Mouse (Mus musculus) gastrocnemius, postnatal 4 days (tissue): Measurements from ENCODE around the gene Pold4. TPM values are rescaled to one million over a fixed set of nuclear protein-coding genes. Genes with fewer than 3 reads are reported as not detected.

Experiments used
- DNase-seq, 2 experiments: peaks; one replicate each; pipeline ENCODE4 v3.0.0; 2021 to 2022; ENCODE audit warnings: low spot score in 2 of 2, mixed read lengths in 2 of 2
- long read RNA-seq, 2 experiments: library from polyadenylated mRNA; stranded (forward); transcript quantifications; one replicate each; pipeline ENCODE4 v2.0.0; 2021
- total RNA-seq, 2 experiments: library from RNA; stranded (reverse); gene quantifications; 2 replicates each; pipeline ENCODE4 v1.2.3; 2021

Pold4 gene
- total RNA-seq: 10 to 100 TPM; 31.4 to 34.3 TPM
- long read RNA-seq, experiment 1, transcript Pold4-201 (4 exons, 913 nt): major isoform, 7 of 9 reads
- long read RNA-seq, experiment 1, partial matches to known transcripts: 0 of 9 reads
- long read RNA-seq, experiment 1, other reads (novel, unspliced or antisense): 0 of 9 reads
- long read RNA-seq, experiment 2, transcript Pold4-201 (4 exons, 913 nt): major isoform, 6 of 11 reads
- long read RNA-seq, experiment 2, partial matches to known transcripts: 0 of 11 reads
- long read RNA-seq, experiment 2, other reads (novel, unspliced or antisense): 1 of 11 reads

DNA sequence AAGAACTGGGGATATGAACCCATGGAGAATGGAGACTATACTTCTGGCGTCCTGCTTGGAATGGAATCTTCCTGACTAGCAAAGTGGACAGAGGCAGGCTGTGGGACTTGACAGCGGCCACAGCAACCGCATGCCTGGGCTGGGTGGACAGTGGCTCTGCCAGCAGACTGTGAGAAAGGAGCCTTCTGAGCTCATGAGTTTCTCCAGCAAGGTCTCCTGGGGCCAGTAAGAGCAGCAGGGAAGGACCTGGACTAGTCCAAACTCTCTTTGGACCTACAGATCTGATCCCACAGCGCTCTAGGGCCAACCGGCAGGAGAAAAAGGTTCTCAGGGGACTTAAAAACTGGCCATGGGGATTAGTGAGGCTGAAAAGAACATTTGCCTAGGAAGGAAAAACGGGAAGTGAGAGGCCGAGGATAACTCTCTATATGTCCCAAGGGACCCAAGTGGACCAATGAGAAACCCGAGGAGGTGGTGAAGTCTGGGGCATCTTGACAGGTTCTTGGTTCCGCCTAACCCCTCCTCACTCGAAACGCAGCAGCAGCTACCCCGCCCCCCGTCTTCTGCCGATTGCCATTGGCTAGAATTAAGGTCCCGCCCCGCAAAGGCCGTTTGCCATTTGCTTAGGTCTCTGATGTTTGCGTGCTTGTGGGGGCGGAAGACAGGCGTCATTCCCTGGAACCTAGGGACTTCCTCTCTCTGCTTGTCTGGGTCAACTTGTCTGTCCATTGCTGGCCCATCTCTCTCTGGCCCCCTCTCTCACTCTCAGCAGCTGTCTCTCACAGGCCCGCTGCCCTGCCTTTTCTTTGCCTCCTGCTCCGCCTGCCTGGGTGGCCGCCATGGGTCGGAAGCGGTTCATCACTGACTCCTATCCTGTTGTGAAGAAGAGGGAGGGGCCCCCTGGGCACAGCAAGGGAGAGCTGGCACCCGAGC is at the start of gene Pold4:
Gene Pold4, plus strand, starts transcription at position 647 of the 933 bp plus-strand sequence.
- DNase-seq: peak; percentile 95 to 97

DNA sequence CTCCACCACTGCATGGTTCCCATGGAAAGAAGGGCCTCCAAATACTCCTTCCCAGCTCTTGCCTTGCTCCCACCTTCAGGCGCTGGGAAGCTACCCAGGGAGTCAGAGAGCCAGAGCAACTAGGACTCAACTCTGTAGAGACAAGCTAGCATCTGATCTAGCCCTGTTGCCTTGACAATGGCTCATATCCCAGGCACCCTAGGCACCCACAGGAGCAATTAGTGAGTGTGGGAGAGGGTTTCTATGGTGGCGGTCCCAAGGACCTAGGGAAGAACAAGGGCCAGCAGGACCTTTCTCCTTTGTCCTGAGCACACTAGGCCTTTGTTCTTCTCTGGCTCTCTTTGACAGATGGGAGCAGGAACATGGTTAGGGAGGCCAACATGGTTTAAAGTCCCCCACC is 48.0 kb upstream of the Pold4 start:
- no peak for DNase-seq

GRCm38 (mm10) chr19:4184976-4185975 is 46.4 kb upstream of the Pold4 start:
- DNase-seq: no peak

- DNase-seq: no peak
Observed at GRCm38 (mm10) chr19:4187303-4187702, 44.4 kb upstream of the Pold4 start.

DNA sequence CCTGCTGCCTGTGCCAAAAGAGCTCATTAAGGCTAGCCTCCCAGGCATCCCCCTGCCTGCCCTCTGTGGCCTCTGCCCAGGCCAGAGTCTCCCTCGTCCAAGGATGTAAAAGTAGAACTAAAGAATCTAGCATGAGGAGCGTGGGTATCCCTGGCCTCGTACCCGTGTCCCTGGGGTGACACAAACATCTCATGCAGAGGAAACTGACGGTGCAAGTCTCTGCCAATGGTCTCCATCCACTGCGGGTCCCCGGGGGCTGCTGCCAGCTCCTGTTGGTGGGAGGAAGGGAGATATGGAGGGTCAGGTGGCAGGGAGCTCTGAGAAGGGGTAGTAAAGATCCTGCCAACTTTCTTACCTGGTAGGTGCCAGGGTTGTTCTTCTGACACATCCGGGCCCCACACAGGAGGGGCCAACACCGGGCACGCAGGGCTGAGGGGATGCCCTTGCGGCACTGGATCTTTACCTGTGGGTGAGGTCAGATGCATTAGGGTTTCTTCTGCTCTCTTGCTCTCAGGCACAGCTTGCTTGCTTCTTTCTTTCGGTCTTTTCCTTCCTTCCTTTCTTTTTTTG is 42.6 kb upstream of the Pold4 start:
- no peak for DNase-seq

- no peak for DNase-seq
Observed at GRCm38 (mm10) chr19:4190831-4191334, 40.8 kb upstream of the Pold4 start, which contains the start of gene Tbc1d10c. Gene Tbc1d10c (minus strand): TSS chr19:4191284.

GRCm38 (mm10) chr19:4191528-4192250 is 40.0 kb upstream of the Pold4 start, which contains the start of gene Ppp1ca:
Gene Ppp1ca (plus strand): TSS chr19:4192065.
- DNase-seq: peak; percentile 98 to 99

DNA sequence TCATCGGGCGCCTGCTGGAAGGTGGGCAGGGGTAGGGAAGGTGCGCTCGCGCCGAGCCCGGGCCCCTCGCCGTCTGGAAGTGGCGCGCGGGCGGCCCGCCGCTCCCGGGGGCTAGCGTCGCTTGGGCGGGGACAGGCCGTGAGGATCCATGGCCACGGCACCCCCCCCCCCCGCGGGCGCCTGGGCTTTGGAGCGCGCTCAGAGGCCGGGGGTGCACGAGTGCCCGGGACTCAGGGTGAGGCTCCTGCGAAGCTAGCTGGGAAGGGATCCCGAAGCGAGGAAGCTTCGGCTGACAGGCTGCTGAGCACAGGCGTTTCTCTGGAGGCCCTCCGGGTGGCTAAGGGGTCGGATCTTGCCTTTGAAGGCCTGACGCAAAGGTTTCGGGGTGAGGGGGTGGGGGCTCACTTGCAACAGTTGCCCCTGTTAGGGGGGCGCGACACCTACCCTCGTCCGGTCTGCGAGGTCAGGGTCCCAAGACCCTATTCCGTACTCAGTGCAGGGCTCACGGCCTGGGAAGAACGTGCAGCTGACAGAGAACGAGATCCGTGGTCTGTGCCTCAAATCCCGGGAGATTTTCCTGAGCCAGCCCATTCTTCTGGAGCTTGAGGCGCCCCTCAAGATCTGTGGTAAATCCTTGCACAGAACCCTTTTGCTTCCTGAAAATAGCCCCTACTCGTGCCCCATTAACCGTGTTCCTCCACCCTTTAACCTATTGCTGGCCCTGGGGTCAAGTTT is 39.3 kb upstream of the Pold4 start:
- no peak for DNase-seq

DNA sequence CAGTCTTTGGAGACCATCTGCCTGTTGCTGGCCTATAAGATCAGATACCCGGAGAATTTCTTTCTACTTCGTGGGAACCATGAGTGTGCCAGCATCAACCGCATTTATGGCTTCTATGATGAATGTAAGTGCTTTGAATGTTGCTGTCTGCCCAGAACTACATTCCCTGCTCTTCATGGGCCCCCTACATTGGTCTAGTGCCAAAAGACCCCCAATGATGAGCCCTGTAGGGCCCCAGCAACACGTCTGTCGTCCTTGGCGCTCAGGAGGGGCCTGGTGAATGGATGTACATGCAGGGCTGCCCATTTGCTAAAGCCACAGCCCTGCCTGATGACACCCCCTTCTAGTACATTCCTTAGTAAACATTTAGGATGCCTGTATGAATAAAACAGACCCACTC is 38.6 kb upstream of the Pold4 start:
- no peak for DNase-seq

GRCm38 (mm10) chr19:4194021-4194724 is 37.5 kb upstream of the Pold4 start:
- no peak for DNase-seq

GRCm38 (mm10) chr19:4194776-4195650 is 36.7 kb upstream of the Pold4 start:
- DNase-seq: no peak

DNA sequence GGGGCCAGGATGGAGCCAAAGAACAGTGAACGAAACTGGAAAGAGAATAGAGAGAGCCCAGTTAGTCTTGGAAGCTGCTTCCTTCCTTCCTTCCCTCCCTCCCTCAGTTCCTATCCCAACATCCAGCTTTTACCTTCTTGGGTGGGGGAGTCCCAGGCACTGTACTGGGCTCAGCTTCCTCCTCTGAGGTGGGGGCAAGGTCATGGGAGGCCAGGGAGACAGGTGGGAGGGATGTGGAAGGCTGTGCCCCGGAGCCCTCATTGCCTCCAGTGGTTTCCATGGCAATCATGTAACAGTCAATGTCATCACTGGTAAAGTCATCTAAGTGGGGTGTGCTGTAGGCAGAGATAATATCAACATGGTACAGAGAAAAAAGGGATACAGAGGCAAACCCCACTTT is 35.7 kb upstream of the Pold4 start:
- no peak for DNase-seq

GRCm38 (mm10) chr19:4196548-4196947 is 35.2 kb upstream of the Pold4 start:
- DNase-seq: no peak

DNA sequence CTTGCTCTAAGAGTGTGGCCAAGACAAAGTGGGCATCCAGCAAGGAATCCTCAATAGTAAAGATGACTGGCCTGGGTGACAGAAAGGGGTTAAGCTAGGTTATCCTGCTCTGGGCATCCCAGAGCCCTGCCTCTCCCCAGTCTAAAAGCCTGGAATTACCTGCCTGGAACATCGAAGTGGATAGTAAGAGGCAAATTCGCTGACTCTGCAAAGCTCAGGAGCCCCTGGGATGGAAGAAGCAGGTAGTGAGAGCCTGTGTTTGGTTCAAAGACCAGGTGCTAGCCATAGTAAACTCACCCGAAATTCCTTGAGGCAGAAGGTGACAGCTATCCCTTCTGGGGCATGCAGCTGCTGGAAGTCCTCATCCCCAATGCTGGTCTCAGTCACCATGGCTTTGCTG is 34.5 kb upstream of the Pold4 start:
- no peak for DNase-seq

- DNase-seq: peak; percentile 91 to 96
Observed at GRCm38 (mm10) chr19:4201291-4201909, 30.3 kb upstream of the Pold4 start, which contains the start of gene Rad9a. Gene Rad9a (minus strand): TSS chr19:4201662.

- no peak for DNase-seq
Observed at GRCm38 (mm10) chr19:4202149-4202548, 29.6 kb upstream of the Pold4 start.

- no peak for DNase-seq
Observed at GRCm38 (mm10) chr19:4203148-4203547, 28.6 kb upstream of the Pold4 start.
